Mouse (Mus musculus) kidney, adult 2 months (tissue): ENCODE measurements around the gene Glo1.

Source experiments
- CTCF ChIP-seq: fragments of 200-500 bp; conservative IDR thresholded peaks from 2 replicates; pipeline ENCODE4 v1.5.1; 2011; ENCODE audit warnings: low read depth, mild to moderate bottlenecking, control low read depth, low read length, moderate library complexity, mixed read lengths; ENCODE audit not compliant: insufficient read depth, insufficient read length
- POLR2A ChIP-seq: fragments of 200-500 bp; IDR thresholded peaks from one replicate; pipeline ENCODE4 v1.6.1; 2011; ENCODE audit warnings: low read depth, low read length, control low read depth

DNA sequence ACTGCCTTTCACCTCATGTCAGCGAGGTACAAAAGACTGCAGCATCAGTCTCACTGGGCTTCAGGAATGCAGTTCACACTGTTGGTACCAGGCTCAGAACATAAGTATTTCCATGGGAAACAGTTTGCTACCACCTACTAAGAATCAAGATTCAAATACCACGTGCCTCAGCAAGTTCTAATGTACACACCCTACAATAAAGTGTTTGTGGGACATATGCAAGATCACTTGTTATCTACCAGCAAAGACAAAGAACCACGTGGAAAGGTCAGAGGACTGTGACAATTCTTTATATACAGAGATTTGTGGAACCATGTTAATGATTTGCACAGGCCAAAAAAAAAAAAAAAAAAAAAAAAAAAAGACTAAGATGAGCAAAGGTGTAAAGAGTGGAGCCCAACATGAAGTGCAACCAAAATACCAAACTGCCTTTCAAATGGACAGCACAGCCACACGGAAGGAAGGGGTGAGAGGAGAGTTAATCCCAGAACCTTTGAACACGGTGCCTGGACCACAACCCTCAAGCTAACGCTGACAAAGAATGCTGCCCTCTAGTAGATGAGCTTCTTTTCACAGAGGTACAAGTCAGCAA lies 63.1 kb downstream of the Glo1 start:
- TF ChIP-seq CTCF (no peak), POLR2A (no peak)
